Mouse (Mus musculus) thymus, postnatal 4 days (tissue): ENCODE measurements around the gene Dvl3.

Experiments used
- DNase-seq: peaks from one replicate; pipeline ENCODE4 v3.0.0; 2021

Gene Dvl3

DNA sequence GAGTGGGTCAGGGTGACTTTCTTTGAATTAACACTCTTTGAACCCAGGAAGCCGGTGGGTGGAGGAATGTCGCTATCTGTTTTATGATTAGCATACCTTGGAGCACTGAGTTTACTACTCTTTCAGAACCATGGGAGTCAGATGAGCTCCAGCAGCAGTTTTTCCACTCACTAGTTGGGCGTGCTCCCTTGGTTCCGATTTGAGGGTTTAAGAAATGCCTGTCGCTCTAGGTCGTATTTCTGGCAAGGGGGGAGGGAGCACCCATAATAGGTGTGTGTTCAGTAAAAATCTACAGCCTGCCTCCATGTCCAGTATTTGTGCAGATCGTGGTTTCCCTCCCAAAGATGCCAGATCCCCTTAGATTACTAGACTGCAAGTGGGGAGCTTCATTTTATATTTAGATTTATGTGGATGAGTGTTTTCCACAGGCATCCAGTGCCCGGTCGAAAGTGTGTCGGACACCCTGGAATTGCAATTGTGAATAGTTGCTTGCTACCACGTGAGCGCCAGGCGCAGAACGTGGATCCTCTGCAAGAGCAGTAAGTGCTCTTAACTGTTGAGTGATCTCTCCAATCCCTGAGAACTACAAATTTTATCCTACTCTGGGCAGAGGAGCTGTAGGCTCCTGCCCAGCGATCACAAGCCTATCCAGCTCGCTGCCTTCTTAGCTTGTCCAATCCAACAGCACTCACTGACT, 18.7 kb upstream of the Dvl3 start:
- DNase-seq, result peak; percentile 22

DNA sequence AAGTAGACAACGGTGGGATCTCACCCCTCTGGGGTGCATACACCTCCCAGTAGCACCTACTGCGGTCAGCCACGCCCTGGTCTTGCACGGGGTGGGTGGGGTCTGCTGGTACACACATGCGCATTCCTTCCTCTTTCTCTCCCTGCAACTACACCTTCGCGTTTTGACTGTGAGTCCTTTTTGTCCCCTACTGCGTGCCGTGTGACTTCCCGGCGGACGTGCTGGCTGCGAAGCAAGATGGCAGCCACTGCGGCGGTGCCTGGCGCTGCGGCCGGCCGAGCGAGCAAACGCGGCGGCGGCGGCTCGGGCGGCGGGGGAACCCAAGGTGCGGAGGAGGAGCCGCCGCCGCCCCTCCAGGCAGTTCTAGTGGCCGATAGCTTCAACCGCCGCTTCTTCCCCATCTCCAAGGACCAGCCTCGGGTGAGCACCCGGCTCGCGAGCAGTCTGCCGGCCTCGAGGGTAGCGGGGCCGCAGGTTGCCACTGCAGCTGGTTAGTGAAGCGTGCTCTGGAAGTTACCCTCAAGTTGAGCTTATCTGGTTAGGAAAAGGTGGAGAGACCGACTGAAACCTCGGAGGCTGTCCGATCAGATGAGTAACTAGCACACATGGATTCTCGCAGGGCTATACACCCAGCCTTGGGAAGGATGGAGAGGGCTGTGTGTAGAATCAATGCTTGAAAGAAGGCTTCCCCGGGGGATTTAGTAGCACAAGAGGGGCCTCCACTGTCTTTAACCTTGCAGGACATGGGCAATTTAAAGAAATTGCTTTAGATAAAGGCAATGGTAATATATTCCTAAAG, 17.9 kb upstream of the Dvl3 start, which contains the start of gene Eif2b5:
Gene Eif2b5, plus strand, starts transcription at position 141 of the 799 bp plus-strand sequence.
- DNase-seq, result peak; percentile 90

DNA sequence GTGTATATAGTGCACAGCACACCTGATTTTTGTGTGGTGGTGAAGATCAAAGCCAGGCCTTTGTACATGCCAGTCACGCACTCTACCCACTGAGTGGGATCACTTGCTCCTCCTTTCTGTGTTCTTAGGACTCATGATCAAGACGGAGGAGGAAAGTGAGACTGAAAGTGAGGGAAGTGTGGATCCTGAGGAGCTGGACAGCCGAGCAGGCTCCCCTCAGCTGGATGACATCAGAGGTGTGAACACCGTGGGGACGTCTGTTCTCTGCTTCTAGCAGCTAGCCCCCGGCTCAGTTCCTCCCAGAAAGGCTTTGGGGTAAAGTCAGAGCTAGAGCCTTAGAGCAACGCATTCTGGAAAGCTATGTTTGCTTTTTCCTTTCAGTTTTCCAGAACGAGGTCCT, 10.8 kb upstream of the Dvl3 start:
- no peak for DNase-seq

DNA sequence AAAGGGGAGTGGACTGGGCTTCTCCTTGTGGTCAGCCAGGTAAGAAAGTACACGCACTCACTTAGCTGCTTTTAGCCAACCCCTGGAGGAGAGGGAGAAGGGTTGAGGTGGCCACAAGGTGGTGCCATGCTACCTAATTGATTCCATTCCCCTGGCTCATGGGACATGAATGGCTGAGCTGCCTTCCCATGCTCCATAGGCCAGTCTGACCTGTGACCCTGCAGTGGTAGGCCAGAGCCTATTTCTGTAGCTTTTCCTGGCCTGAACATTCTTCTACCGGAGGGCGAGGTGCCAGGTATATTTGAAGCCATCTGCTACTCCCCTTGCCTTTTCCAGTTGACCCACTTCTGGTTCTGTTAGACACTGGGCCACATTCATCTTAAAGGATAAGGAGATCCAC, 7.4 kb upstream of the Dvl3 start:
- DNase-seq, result peak; percentile 48

DNA sequence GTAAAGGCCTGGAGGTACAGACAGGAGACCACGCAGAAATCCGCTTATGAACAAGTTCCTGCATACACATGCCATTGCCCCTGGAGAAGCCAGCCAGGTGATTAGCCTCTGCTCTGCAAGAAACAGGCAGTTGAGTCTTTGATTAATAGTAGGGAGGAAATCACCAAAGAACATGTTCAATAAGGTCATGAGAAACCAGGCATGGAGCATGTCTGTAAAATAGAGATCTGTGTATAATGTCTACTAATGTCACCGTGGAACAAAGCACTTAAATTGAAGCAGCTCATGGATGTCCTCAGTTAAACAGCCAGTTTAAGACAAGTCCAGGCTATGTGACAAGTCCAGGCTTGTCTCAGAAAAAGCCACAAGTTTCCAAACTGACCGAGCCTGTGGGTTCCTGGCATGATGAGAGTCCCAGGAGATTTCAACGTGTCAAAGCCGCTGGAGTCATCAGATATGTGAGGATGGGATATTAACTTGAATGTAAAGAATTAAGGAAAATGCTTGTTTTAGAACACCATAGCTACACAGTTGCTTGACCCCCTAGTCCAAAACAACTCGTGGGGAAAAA, 5.4 kb upstream of the Dvl3 start:
- no peak for DNase-seq

DNA sequence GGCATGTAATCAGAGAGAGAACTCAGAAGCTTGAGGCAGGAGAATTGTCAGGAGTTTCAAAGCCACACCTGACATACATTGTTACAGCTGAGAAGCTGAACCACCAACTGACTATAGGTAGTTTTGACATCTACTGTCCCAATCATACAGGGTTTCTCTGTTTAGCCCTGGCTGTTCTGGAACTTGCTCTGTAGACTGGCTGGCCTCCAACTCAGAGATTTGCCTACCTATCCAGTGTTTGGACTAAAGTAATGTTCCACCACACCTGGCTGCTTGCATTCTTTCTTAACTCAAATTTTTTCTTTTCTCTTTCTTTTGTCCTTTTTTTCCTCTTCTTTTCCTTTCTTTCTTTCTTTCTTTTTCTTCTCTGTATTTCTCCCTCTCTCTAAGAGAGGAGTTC, 750 bp upstream of the Dvl3 start:
- DNase-seq, result no peak

DNA sequence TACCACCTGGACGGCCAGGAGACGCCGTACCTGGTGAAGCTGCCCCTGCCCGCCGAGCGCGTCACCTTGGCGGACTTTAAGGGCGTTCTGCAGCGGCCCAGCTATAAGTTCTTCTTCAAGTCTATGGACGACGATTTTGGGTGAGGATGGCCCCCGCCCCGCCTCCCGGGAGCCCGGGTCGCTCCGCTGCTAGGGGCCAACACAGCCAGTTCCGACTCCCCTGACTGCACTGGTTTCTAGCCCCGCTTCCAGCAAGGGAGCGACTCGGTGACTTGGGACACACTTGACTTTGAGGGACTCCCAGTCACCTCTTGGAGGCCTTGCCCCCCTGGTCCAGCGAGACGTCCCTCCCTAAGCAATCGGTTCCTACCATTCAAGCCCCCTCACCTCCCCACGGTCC, 434 bp downstream of the Dvl3 start:
- peak; percentile 71 for DNase-seq

DNA sequence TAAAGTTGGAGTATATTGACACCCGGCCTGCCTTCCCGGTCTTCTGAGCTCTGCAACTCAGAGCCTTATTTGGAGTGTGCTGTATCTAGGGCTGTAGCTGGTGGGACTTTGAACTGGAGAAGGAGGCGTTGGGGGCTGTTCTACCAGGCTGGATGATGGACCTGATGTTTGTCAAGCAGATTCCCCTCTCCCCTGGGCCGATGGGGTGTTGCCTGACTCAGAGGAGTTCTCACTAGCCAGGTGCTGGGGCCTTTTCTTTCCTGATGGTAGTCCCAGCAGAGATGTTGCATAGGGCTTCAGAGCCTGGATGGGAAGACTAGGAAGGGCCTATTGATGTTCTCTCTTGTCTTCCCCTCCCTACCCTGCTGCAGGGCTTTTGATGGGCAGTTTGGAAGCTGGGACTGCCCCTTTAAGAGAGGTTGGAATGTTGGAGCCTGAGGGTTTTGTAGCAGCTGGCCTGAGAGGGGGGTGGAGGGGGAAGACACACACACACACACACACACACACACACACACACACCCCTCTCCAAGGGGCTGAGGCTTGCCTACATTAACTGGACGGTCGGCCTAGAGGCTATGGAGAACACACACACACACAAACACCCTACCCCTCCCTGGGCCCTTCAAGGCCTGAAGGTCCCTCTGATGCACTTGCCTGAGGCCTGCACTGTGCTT, 1.1 kb downstream of the Dvl3 start:
- no peak for DNase-seq

DNA sequence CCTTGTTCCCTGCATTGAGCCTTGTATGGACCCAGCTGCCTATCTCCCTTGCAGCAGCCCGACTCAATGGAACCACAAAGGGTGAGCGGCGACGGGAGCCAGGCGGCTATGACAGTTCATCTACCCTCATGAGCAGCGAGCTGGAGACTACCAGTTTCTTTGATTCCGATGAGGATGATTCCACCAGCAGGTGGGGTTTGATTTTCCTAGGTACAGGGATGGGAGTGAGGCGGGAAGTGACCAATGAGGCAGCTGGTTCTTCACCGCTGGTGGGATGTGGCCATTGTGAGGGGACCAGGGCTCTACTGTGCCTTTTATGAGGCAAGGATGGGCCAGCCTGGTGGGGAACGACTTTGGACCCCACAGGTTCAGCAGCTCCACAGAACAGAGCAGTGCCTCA, 7.1 kb downstream of the Dvl3 start:
- no peak for DNase-seq

DNA sequence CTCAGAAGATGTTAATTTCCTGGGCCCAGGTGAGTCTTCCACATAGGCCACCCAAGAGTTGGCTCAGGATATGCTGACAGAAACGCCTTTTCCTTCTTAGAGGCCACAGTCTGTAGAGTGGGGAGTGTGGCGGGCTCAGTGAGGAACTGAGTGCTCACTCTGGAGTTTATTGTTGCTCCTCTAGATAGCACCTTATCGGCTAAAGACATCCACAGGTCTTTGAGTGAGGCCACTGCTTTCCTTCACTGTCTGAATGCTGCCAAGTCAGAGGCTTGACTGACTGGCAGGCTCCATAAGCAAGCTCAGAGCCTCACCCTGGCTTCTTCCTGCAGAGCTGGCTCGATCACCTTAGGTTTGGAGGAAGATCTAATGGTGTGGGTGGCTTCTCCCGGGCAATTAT, 12.0 kb downstream of the Dvl3 start:
- DNase-seq, result no peak

DNA sequence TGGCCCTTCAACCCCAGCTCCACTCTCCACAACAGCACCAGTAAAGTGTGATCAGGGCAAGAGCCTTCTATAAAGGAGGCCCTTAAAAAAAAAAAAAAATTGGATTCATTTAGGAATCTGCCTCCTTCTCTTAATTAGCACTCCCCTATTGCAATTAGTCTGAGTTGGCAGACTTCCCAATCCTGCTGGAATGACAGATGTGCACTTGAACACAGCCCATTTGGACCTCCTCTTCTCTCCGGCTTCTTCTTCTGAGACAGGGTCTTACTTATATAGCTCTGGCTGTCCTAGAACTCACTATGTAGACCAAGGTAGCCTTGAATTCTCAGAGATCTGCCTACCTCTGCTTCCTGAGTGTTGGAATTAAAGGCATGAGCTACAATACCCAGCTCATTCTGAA, 12.6 kb downstream of the Dvl3 start:
- DNase-seq, result no peak

DNA sequence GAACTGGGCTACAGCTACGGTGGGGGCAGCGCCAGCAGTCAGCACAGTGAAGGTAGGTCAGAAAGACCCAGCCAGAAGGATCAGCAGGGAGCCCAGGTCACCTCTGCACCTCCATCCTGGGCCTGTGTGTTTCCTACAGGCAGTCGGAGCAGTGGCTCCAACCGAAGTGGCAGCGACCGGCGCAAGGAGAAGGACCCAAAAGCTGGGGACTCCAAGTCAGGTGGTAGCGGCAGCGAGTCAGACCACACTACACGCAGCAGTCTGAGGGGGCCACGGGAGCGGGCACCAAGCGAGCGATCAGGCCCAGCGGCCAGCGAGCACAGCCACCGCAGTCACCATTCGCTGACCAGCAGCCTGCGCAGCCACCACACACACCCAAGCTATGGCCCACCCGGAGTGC, 14.2 kb downstream of the Dvl3 start:
- DNase-seq, result no peak

DNA sequence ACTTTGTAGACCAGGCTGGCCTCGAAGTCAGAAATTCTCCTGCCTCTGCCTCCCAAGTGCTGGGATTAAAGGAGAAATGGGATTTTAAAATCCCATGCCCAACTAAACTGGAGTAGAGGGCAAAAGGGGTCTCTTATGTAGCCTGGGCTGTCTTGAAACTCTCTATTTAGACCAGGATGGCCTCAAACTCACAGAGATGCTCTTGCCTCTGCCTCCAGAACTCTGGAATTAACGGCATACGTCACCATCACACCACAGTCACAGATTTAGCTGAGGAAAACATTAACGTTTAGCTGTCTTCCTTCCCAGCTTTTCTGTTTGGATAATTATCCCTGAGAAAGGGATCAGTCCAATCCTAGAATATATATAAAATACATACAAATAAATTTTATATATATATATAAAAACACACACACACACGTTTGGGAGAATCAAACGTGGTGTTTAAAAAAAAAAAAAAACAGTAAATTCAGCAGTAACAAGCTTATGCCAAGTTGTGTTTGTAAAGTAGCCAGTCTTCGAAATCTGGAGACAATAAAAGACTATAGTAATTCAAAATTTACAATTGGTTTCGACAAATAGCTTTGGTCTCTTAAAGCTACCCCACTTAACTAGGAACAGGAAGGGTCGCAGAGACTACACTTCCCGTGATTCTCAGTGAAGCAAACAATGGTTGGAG, 18.0 kb downstream of the Dvl3 start:
- no peak for DNase-seq

DNA sequence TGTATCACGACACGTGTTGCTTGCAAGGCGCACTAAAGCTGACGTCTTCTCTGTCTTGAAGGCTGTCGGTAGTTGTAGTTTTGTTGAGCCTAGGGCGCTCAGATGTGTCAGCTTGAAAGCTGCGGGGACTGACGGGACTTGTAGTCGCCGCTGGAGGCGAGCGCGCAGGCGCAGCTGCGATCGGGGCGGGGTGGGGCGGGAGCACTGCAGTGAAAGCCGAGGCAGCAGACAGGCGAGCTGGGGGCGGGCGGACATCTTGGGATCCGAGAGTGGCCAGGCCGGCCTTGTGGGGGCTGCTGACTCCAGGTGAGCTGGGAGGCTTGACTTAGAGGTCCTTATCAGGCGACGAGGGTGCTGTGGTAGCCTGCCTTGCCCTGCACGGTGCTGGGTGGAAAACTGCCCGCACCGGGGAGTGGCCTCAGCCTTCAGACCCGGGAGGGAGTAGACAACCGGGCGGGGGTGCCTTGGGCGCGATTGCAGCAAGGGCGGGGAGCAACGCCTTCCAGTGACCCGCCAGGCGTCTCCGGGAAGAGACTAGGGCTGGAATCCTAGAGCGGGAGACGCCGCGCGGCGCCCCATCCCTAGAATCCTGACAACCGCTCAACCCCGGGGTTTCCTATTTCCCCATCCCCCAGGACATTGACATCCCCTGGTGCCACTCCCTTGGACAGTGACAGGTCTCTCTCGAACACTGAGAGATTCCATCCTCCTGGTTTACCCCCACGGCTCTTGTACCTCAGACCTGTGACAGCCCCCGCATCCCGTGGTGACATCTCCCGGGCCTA, 18.7 kb downstream of the Dvl3 start, which contains the start of gene Ap2m1:
Gene Ap2m1, plus strand, starts transcription at position 183 of the 785 bp plus-strand sequence.
- peak; percentile 93 for DNase-seq

DNA sequence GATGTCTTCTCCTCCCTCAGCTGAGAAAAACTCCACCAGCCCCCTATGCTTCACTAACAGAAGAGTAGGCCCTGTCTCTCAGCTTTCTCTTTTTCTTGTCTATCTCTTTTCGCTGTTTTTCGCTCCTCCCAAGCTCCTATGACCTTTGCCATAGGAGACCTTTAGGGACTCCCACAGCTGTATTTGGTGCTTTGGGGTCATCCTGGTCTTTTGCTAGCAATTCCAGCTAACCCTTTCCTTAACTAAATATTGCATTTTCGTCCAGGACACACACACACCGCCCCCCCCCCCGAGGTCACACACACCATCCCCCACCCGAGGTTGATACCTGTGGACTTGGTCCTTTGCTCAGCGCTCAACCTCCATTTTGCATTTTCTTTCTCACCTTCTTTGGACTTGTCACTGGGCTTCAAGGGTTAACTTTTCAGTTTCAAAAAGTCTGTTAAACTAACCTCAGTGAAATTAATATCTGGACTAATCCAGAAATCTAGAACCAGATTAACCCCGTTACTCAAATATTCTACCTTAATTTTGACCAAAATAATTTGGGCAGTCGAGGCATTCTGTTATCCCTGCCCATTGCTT, 19.4 kb downstream of the Dvl3 start:
- no peak for DNase-seq

DNA sequence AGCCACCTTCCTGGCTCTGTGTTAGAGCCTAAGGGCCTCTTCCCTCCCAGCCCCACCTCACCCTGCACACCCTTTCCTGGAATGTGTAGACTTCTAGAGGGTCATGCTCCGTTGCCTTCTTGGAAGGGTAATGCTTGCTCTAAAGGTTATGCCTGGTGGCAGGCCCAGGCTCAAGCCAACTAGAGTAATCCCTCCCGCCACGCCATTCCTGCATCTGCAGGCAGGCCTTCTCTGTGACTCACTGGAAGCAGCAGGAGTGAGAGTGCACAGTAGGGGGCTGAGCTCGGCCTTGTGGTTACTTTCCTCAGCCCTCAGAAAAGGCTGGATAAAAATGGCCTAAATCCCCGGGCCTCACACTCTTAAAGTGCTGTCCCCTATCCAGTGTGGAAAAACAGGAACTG, 20.3 kb downstream of the Dvl3 start:
- DNase-seq, result no peak

DNA sequence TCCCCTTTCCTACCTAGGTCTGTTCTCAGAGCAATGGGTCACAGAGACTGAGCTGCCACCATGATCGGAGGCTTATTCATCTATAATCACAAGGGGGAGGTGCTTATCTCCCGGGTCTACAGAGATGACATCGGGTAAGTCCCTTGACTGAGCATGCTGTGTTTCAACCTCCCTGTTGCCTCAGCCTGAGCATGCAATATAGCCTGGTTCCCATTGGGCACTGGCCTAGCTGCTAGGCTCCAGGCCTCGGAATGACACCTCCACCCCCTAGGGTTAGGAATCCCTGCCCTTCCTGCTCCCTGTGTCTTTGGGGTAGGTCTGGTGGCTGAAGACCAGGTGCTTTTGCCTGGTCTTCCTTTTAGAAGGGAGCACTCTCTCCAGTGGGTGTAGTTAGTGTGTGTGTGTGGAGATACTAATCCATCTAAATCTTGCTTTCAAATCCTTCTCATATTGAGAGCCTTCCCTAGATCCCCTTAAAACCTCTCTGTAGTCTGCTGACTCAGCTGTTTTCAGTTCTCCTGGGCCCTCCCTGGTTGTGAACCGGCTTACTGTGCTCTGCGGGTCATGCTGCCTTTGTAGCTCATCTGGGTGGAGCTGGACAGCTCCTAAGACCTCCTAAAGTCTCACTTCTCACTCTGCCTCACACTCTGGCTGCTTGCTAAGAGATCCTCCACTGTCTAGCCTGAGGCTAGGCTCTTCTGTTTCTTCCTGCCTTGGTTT, 21.0 kb downstream of the Dvl3 start:
- DNase-seq, result no peak

DNA sequence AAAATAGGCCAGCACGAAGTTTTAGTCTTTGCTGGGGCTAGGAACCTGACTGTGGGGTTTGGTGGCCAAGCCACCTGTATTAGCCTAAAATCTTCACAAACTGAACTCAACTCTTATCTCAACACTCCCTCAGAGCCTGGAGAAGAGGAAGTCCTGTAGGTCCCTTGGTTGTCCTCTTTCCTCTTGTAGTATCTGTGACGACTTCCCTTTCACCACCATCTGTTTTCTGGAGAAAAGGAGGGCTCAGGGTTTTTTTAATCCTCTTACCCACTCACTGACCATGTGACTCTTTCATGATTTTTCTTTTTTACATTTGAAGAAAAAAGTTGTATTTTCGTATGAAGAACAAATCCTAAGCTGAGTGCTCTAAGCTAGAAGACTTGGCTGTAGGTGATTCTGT, 22.9 kb downstream of the Dvl3 start:
- no peak for DNase-seq

DNA sequence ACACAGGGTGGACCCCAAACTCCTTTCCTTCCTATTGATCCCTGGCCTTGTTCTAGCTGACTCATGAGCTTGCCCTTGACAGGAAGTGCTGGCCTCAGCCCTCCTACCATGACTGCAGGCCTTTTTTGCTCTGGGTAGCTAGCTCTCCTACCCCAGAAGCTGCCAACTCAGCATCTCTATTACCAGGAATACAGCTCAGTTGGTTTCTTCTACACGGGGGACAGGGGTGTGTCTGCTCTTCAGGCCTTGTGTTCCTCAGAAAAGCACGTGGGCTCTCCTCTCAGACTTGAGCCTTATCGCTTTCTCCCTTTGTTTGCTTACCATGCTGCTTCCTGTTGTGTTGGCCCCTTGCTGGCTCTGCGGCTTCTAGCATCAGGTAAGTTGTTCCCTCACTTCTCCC, 23.7 kb downstream of the Dvl3 start:
- no peak for DNase-seq

DNA sequence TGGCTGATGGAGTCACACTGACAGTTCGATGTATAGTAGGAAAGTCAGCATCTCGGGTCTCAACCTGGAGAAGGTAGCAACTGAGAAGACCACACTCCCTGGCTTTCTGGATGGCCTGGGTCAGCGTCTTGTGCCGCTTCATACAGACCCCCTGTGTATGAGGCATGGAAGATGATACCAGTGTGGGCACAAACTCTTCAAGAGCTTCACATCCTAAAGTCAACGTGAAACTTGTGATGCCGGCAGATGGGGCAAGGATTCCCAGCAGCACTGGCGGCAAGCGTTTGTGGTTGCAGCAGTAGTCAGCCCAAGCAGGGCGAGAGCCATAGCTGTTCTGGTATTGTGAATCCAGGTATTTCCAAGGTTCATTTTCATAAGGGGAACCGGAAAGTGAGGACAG, 28.9 kb downstream of the Dvl3 start:
- no peak for DNase-seq

DNA sequence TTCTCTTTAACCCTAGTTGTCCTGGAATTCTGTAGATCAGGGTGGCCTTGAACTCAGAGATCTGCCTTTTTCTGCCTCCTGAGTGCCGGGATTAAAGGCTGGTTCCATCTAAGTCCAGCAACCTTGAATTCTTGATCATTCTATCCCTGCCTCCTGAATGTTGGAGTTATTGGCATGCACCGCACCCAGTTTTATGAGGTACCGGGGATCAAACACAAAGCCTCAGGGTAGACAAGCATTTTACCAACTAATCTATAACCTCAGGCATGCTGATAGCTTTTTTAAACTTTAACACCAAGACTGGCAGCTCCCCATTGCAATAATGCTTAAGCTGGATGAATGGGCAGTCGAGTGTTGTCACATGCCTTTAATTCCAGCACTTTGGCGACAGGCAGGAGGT, 30.6 kb downstream of the Dvl3 start:
- DNase-seq, result no peak
